Mouse (Mus musculus): ENCODE data around the gene Golga2. TPM values are rescaled to one million over a fixed set of nuclear protein-coding genes. Genes with fewer than 3 reads are reported as not detected.

Gene Golga2
- total RNA-seq, 2 experiments from 2014 or later: 34.8 to 44.5 TPM

- ATAC-seq (replicated peaks; ENCODE audit: low FRiP score, low TSS enrichment, poor library complexity, severe bottlenecking): no peak
Measured at GRCm38 (mm10) chr2:32354336-32354895, 67.2 kb downstream of the Golga2 start.

GRCm38 (mm10) chr2:32356216-32356615 lies 69.0 kb downstream of the Golga2 start:
- no peak for ATAC-seq (replicated peaks; ENCODE audit: low FRiP score, low TSS enrichment, poor library complexity, severe bottlenecking)

Other genes starting within 250 kb of the Golga2 start
- 24.9 and 30.2 TPM in 2 replicates for gene Fam78a, start 202.5 kb upstream of the Golga2 start, total RNA-seq (2014; fragmentation: Nextera tagmentation)
- 17.4 and 23.4 TPM in 2 replicates for gene Fam78a, start 202.5 kb upstream of the Golga2 start, total RNA-seq (2017)
- 1.4 and 2.5 TPM in 2 replicates for gene Plpp7, start 191.9 kb upstream of the Golga2 start, total RNA-seq (2014; fragmentation: Nextera tagmentation)
- 0.65 TPM in 1 of 2 replicates, not detected in the other for gene Plpp7, start 191.9 kb upstream of the Golga2 start, total RNA-seq (2017)
- gene Prrc2b, start 136.3 kb upstream of the Golga2 start, total RNA-seq (2014; fragmentation: Nextera tagmentation): 58.3 and 63.5 TPM in 2 replicates
- gene Prrc2b, start 136.3 kb upstream of the Golga2 start, total RNA-seq (2017): 13.9 and 20.1 TPM in 2 replicates
- gene Pomt1, start 50.8 kb upstream of the Golga2 start, total RNA-seq (2014; fragmentation: Nextera tagmentation): 57.6 and 57.7 TPM in 2 replicates
- 27.4 and 29.8 TPM in 2 replicates for gene Pomt1, start 50.8 kb upstream of the Golga2 start, total RNA-seq (2017)
- gene Uck1, start 27.2 kb upstream of the Golga2 start, total RNA-seq (2014; fragmentation: Nextera tagmentation): 47.2 and 72.7 TPM in 2 replicates
- gene Uck1, start 27.2 kb upstream of the Golga2 start, total RNA-seq (2017): 21.5 and 21.9 TPM in 2 replicates
- 309 and 320 TPM in 2 replicates for gene Swi5, start 691 bp downstream of the Golga2 start, total RNA-seq (2014; fragmentation: Nextera tagmentation)
- gene Swi5, start 691 bp downstream of the Golga2 start, total RNA-seq (2017): 438 and 550 TPM in 2 replicates
- gene Ciz1, start 64.9 kb downstream of the Golga2 start, total RNA-seq (2014; fragmentation: Nextera tagmentation): 140 and 155 TPM in 2 replicates
- 41.0 and 87.4 TPM in 2 replicates for gene Ciz1, start 64.9 kb downstream of the Golga2 start, total RNA-seq (2017)
- not detected in 2 replicates for gene Dnm1, start 66.0 kb downstream of the Golga2 start, total RNA-seq (2014; fragmentation: Nextera tagmentation)
- gene Dnm1, start 66.0 kb downstream of the Golga2 start, total RNA-seq (2017): not detected in 2 replicates
- 24.6 and 41.0 TPM in 2 replicates for gene 1110008P14Rik, start 94.6 kb downstream of the Golga2 start, total RNA-seq (2014; fragmentation: Nextera tagmentation)
- gene 1110008P14Rik, start 94.6 kb downstream of the Golga2 start, total RNA-seq (2017): 15.8 and 18.7 TPM in 2 replicates
- 98.8 TPM in 1 of 2 replicates, not detected in the other for gene Lcn2, start 100.9 kb downstream of the Golga2 start, total RNA-seq (2014; fragmentation: Nextera tagmentation)
- 4.9 and 19.5 TPM in 2 replicates for gene Lcn2, start 100.9 kb downstream of the Golga2 start, total RNA-seq (2017)
- gene Ptges2, start 108.5 kb downstream of the Golga2 start, total RNA-seq (2014; fragmentation: Nextera tagmentation): 10.3 and 11.2 TPM in 2 replicates
- gene Ptges2, start 108.5 kb downstream of the Golga2 start, total RNA-seq (2017): 14.4 and 18.4 TPM in 2 replicates
- gene Naif1, start 163.1 kb downstream of the Golga2 start, total RNA-seq (2014; fragmentation: Nextera tagmentation): 3.6 and 4.1 TPM in 2 replicates
- gene Naif1, start 163.1 kb downstream of the Golga2 start, total RNA-seq (2017): 2.7 and 3.0 TPM in 2 replicates
- gene Slc25a25, start 164.1 kb downstream of the Golga2 start, total RNA-seq (2014; fragmentation: Nextera tagmentation): 9.5 and 12.2 TPM in 2 replicates
- gene Slc25a25, start 164.1 kb downstream of the Golga2 start, total RNA-seq (2017): 4.0 and 34.6 TPM in 2 replicates
- 1.5 and 2.9 TPM in 2 replicates for gene Fam102a, start 247.9 kb downstream of the Golga2 start, total RNA-seq (2014; fragmentation: Nextera tagmentation)
- 0.34 and 2.3 TPM in 2 replicates for gene Fam102a, start 247.9 kb downstream of the Golga2 start, total RNA-seq (2017)